Mouse (Mus musculus): ENCODE results near the gene Rad23b. TPM values are rescaled to one million over a fixed set of nuclear protein-coding genes. Genes with fewer than 3 reads are reported as not detected.

Gene Rad23b
- total RNA-seq, 2 experiments from 2014 or later, result 190 to 197 TPM

- intact Hi-C loops (cut with DNase I), result no loop called here
These were observed 76.4 kb downstream of the Rad23b start for GRCm38 (mm10) chr4:55426250-55426649.

More at GRCm38 (mm10) chr4:55426250-55426649, 76.4 kb downstream of the Rad23b start:
- no peak for DNase-seq (ENCODE audit: low spot score in 2 of 2)

Other genes with a start within 250 kb of the Rad23b start
- gene Klf4, start 182.4 kb downstream of the Rad23b start, total RNA-seq (2021), result 1 to 10 TPM; 5.4 to 7.6 TPM

Data from left cerebral cortex, postnatal 36 days (tissue).